Mouse (Mus musculus) frontal cortex, adult (tissue): ENCODE data around the gene Asxl1.
A peak's percentile ranks its signal among the peaks of the same experiment; 100 is the strongest.

Source experiments
- ATAC-seq: cut with Nextera tagmentation; 2 replicates; pipeline ENCODE4 v1.9.2; 2017; ENCODE audit warnings: mild to moderate bottlenecking, moderate library complexity, mixed read lengths; ENCODE audit not compliant: low TSS enrichment

Asxl1 gene

DNA sequence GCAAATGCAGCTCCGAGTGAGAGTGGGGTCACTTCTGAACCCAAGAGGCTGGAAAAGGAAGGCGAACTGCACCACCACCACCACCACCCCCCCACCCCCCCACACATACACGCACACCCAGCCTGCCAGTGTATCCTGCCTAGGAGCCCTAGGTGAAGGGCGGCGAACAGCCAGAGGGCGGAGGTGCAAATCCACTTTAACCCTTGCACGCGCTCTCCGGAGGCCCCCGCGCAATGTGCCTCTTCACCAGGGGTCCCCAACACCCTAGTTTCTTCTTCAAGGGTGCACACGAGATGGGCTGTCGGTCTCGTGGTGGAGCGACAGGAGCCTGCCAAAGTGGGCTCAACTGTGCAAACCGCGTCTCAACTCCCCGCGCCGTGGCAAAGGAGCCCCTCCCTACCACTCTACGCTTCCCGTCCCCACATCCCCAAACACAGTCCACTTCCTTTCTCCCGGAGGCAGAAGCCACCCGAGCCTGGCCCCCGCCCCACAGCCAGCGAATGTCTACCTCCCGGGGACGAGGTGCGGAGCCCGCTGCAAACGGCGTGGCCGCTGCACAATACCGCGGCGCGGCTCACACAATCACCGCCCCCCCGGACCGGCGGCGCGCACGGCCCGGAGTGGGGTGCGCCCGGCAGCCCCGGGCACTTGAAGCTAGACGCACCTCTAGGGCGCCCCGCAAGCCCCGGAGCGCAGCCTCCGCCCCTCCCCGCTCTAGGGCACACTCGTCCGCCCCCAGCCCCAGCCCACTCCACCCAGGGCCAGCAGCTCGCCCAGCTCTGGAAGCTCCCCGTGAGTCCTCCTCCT lies 98.0 kb downstream of the Asxl1 start:
- ATAC-seq, result peak; percentile 18; the same call in 1 of the 2 replicates

DNA sequence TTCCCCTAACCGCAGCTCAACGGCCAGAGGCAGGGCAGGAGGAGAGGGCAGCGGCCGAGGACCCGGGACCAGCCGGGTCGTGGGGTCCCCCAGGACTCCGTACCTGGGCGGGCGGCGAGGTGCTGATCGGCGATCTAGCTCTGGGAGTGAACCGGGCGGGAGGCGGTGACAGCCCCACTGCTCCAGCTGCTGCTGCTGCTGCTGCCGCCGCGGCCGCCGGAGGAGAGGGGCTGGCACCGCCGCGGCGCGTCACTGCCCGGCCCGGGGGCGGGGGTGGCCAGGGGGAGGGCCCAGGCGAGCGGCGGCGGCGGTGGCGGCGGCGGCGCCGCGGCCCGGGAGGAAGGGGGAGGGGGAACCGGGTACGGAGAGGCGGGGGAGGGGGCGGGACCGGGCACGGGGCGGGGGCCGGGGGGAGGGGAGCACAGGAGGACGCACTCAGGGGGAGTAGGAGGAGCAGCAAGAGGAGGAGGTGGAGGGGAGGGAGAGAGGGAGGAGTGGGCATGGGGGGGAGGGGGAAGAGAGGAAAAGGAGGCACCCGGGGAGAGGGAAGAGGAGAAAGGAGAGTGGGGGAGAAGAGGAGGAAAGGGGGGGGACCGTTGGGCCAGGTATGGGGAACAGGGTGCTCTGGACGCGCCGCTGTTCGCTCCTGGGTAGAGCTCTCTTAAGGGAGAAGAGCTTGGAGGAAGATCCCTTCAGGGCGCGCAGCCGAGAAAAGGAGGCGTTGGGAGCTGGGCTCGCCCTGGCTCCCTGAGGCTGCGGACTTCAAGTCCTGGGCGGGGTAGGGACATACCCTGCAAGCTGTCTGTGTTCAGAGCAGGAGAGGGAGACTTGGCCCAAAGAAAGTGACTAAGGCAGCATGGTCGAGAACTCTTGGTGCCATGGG lies 98.9 kb downstream of the Asxl1 start:
- peak; percentile 54 for ATAC-seq

DNA sequence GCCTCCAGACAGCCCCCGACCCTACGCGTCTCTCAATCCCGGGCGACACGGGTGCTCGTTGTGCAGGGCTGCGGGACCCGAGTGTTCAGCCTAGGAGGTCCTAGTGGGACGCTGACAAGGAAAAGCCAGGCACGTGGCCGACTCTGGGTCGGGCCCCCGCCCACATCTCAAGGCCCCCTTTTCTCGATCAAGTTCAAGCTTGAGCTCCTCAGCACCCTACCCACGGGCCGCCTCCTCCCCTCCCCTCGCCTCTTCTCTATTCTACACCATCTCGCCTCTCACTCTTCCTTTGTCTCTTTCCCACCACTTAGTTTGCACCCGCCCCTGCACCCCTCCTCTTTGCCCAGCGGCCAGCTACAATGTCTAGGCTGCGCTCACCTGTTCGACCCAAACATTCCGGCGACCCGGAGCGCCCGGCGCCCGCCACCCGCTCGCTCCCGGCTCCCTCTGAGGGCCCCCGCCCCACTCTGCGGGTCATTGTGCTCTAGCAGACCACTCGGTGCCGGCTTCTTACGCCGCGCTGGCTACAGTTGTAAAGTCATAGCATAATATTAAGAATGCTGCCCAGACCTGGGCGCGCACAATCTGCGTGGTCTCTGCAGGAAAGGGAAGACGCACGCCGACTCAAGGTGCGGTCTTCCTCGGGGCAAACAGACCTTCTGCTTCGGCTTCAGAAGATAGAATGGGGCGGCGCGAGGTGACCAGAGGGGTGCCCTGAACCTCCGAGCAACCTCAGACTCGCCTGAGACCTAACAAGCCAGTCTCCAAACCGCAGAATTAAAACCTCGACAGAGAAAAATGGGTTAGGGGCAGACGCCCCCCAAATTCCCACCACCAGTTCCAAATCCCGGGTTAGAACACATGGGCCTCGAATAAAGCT lies 99.7 kb downstream of the Asxl1 start:
- ATAC-seq, result peak; percentile 16

DNA sequence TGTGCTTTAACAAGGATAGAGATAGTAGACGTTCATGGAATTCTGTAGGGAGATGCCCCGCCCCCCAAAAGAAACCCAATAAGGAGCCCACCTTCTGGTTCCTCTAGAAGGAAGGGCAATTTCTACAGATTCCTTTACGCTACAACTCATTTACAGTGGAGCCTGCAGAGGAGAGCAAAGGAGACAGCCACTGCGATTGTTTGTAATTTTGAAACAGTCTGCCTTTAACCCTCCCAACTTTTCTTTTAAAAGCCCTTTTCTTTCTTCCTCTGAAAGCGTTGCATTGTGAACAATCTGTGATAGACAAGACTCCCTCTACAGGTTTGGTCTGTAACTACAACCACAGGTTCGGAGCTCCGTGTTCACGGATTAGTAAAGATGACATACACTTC lies 100.4 kb downstream of the Asxl1 start:
- ATAC-seq, result no peak; the same call in 1 of the 2 replicates

DNA sequence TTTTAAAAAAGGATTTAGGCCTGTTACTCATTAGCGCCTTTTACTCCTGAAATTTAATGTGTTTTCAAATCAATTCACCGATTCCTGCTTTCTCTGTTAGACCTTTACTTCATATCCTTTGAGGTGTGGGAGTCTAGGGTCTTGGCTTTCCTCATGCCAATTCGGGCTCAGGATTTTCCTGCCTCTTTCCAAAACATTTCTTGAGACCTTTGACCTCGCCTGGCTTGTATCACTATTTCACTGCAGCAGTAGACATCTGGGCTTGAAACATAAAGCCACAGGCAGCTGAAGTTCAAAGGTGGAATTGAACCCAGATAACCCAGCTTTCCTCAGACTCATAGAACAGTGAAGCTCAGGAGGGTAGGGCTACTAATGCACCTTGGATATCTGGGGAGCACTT lies 100.8 kb downstream of the Asxl1 start:
- ATAC-seq, result no peak

DNA sequence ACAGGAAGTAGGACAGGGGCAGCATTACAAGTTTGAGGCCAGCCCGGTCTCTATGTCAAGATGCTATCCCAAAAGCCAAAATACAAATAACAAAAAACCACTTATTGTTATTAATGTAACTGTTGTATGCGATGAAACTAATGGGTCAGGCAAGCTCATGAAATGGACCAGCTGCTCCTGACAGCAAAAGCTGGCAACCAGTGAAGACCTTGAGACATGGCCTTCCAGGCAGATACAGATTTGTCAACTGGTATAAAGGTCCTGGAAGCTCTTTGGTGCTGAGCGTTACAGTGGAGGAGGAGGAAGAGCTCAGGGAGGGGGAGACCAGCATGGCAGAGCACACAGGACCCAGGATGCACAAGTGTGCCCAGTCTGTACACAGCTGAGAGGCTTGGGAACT lies 102.1 kb downstream of the Asxl1 start:
- ATAC-seq, result no peak

DNA sequence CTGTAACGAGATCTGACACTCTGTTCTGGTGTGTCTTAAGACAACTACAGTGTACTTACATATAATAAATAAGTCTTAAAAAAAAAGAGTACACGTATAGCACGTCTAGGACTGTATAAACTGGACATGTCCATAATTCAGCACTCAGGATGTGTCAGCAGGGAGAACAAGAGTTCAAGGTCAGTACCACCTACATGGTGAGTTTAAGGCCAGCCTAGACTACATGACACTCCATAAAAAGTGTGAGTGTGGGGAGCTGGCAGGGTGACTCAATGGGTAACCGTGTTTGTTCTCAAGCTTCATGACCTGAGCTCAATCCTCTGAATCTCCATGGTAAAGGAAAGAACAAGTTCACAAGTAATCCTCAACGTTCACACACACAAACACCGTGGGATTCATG lies 102.9 kb downstream of the Asxl1 start:
- no peak for ATAC-seq
